Mouse (Mus musculus): ENCODE data around the gene Khsrp.
"Not testable (repeated sequence)": the region's sequence is repeated elsewhere in the genome, so short reads cannot be mapped to it uniquely, and the experiment has no call there.

The Khsrp gene

GRCm38 (mm10) chr17:57030931-57031660, at the start of gene Khsrp:
Gene Khsrp (minus strand): TSS chr17:57031522.
- DNase-seq, result peak; percentile 35

- no peak for DNase-seq
Measured at GRCm38 (mm10) chr17:57079919-57080318, 48.6 kb upstream of the Khsrp start.

- peak; percentile 21 for DNase-seq
Measured at GRCm38 (mm10) chr17:57078336-57078735, 47.0 kb upstream of the Khsrp start, which contains the start of gene Dennd1c. Gene Dennd1c (minus strand): TSS chr17:57078514.

- no peak for DNase-seq
Measured at GRCm38 (mm10) chr17:57076916-57077315, 45.6 kb upstream of the Khsrp start.

GRCm38 (mm10) chr17:57070699-57071098, 39.4 kb upstream of the Khsrp start:
- peak; percentile 31 for DNase-seq

- DNase-seq, result no peak
Measured at GRCm38 (mm10) chr17:57070272-57070671, 39.0 kb upstream of the Khsrp start.

- no peak for DNase-seq
Measured at GRCm38 (mm10) chr17:57066908-57067307, 35.6 kb upstream of the Khsrp start.

- peak; percentile 27 for DNase-seq
Measured at GRCm38 (mm10) chr17:57063031-57063430, 31.7 kb upstream of the Khsrp start.

- no peak for DNase-seq
Measured at GRCm38 (mm10) chr17:57062548-57062947, 31.2 kb upstream of the Khsrp start.

GRCm38 (mm10) chr17:57062011-57062521, 30.7 kb upstream of the Khsrp start:
- peak; percentile 69 for DNase-seq

GRCm38 (mm10) chr17:57061069-57061468, 29.7 kb upstream of the Khsrp start:
- no peak for DNase-seq

GRCm38 (mm10) chr17:57060231-57060801, 29.0 kb upstream of the Khsrp start:
- DNase-seq, result peak; percentile 94

GRCm38 (mm10) chr17:57059486-57059977, 28.2 kb upstream of the Khsrp start, which contains the start of gene Slc25a23:
Gene Slc25a23 (minus strand): TSS chr17:57059863.
- DNase-seq, result peak; percentile 68

- DNase-seq, result peak; percentile 24
Measured at GRCm38 (mm10) chr17:57058891-57059485, 27.7 kb upstream of the Khsrp start, which contains the start of gene Crb3. Gene Crb3 (plus strand): TSS chr17:57059105.

- DNase-seq, result no peak
Measured at GRCm38 (mm10) chr17:57056246-57056645, 24.9 kb upstream of the Khsrp start.

- DNase-seq, result not testable (repeated sequence)
Measured at GRCm38 (mm10) chr17:57051679-57052078, 20.4 kb upstream of the Khsrp start.

- no peak for DNase-seq
Measured at GRCm38 (mm10) chr17:57048816-57049215, 17.5 kb upstream of the Khsrp start.

- no peak for DNase-seq
Measured at GRCm38 (mm10) chr17:57047406-57047805, 16.1 kb upstream of the Khsrp start.

- no peak for DNase-seq
Measured at GRCm38 (mm10) chr17:57041554-57041953, 10.2 kb upstream of the Khsrp start, which contains the start of gene Slc25a41. Gene Slc25a41 (minus strand): TSS chr17:57041654.

GRCm38 (mm10) chr17:57038978-57039377, 7.7 kb upstream of the Khsrp start:
- DNase-seq, result peak; percentile 13

- DNase-seq, result no peak
Measured at GRCm38 (mm10) chr17:57032854-57033253, 1.5 kb upstream of the Khsrp start.

- DNase-seq, result peak; percentile 98
Measured at GRCm38 (mm10) chr17:57031661-57032420, 519 bp upstream of the Khsrp start.

- DNase-seq, result no peak
Measured at GRCm38 (mm10) chr17:57029691-57030090, 1.6 kb downstream of the Khsrp start.

Data from lung, postnatal 14 days (tissue).